25 mouse cellular contexts compared by ENCODE assay signal in genomic region chr12:79545063-79545462, GRCm38 (mm10).
DNase-seq lines count a peak whose midpoint lies in the region; ATAC-seq and TF ChIP-seq lines count a peak whose summit lies in the region.
"Had no signal": no experiment of that assay in that cellular context is flagged by ENCODE, and none has a peak within 500 bp of the region (broad histone marks: within the 10 kb centered on the region; RNA-seq: fewer than 3 reads in every experiment).

No protein-coding gene starts in this region.

- DNase-seq in intestine, embryonic 14.5 days (ENCODE audit: low spot score), result peak; percentile 39
- peak; percentile 7 for DNase-seq in CH12.LX (ENCODE audit: extremely low read depth)
- no peak for DNase-seq in adrenal gland, adult (ENCODE audit: inconsistent age in 2 of 2, low spot score in 1 of 2)
- no peak for DNase-seq in left cerebral cortex, adult 2 months (ENCODE audit: extremely low spot score in 1 of 2, low spot score in 2 of 2)
- DNase-seq: adrenal gland, adult 2 months; adrenal gland, postnatal 14 days; cerebellum, adult 11 months; cerebellum, adult 2 months; cerebellum, postnatal 10 days; cerebellum, postnatal 36 days; embryo, embryonic 11 days; gastrocnemius, postnatal 25 days; heart, adult 2 months had no signal

- WGBS in intestine, embryonic 14.5 days, result 40% methylated on average over 3 of the region's 3 CpGs
- 35% methylated on average over 3 of the region's 3 CpGs for WGBS in intestine, embryonic 15.5 days

- no peaks in the 10 kb centered on the region for H3K9me3 ChIP-seq in intestine, embryonic 14.5 days (ENCODE audit: control insufficient read depth, low read length)
- no peaks in the 10 kb centered on the region for H3K9me3 ChIP-seq in intestine, embryonic 15.5 days
- H3K9me3 ChIP-seq in CH12.LX (replicated peaks; ENCODE audit: low read length), result peaks cover 2% of the 10 kb centered on the region
- H3K9me3 ChIP-seq: forebrain, embryonic 12.5 days; forebrain, embryonic 15.5 days; G1E; hindbrain, embryonic 12.5 days; hindbrain, embryonic 15.5 days had no signal

- TF ChIP-seq CTCF in C2C12 (IDR thresholded peaks at IDR 0.05; ENCODE audit: control insufficient read depth, insufficient read depth, insufficient read length) (no peak), CH12.LX (conservative IDR thresholded peaks at IDR 0.05 in 1 of 2, IDR thresholded peaks at IDR 0.05 in 1 of 2; ENCODE audit: low read depth in 2 of 2, low read length in 2 of 2) (no peak)
- TF ChIP-seq CTCF in left cerebral cortex, adult 2 months (IDR thresholded peaks at IDR 0.05), result no peak

- H3ac ChIP-seq in C2C12 (ENCODE audit: control insufficient read depth, insufficient read length, low read depth) (no peak overlapping the region), myocyte (ENCODE audit: control insufficient read depth, insufficient read length) (no peak overlapping the region)

- TF ChIP-seq EP300 in CH12.LX (IDR thresholded peaks at IDR 0.05; ENCODE audit: low read length), result no peak

- no peak overlapping the region for H3K4me2 ChIP-seq in intestine, embryonic 14.5 days (ENCODE audit: low read length)
- no peak overlapping the region for H3K4me2 ChIP-seq in intestine, embryonic 15.5 days (replicated peaks)
- H3K4me2 ChIP-seq in CH12.LX (ENCODE audit: insufficient read depth, low read depth, poor library complexity, severe bottlenecking) (no peak overlapping the region), myocyte (ENCODE audit: low read depth) (no peak overlapping the region)
- H3K4me2 ChIP-seq: forebrain, embryonic 12.5 days; forebrain, embryonic 15.5 days; heart, embryonic 11.5 days; hindbrain, embryonic 12.5 days; hindbrain, embryonic 15.5 days had no signal

- ATAC-seq in intestine, embryonic 14.5 days (replicated peaks; ENCODE audit: low FRiP score, low TSS enrichment, low read depth), result no peak
- ATAC-seq in intestine, embryonic 15.5 days, result no peak
- ATAC-seq: forebrain, embryonic 15.5 days; intestine, embryonic 16.5 days; Patski had no signal

- H3K79me2 ChIP-seq in C2C12 (ENCODE audit: control insufficient read depth, insufficient read depth), result no peaks in the 10 kb centered on the region
- H3K79me2 ChIP-seq in CH12.LX (replicated peaks; ENCODE audit: control insufficient read depth, extremely low read depth, insufficient read depth, poor library complexity, severe bottlenecking), result no peaks in the 10 kb centered on the region
- H3K79me2 ChIP-seq in myocyte (ENCODE audit: control insufficient read depth, insufficient read depth), result no peaks in the 10 kb centered on the region

- no peaks in the 10 kb centered on the region for H3K36me3 ChIP-seq in intestine, embryonic 14.5 days (ENCODE audit: control insufficient read depth, insufficient read depth, low read length)
- H3K36me3 ChIP-seq in intestine, embryonic 15.5 days, result no peaks in the 10 kb centered on the region
- no peaks in the 10 kb centered on the region for H3K36me3 ChIP-seq in C2C12 (ENCODE audit: control insufficient read depth, insufficient read depth)
- peaks cover 0 to 4% of the 10 kb centered on the region in 2 experiments for H3K36me3 ChIP-seq in CH12.LX (replicated peaks in 1 of 2; ENCODE audit: control insufficient read depth in 1 of 2, insufficient read depth in 1 of 2, low read length in 1 of 2)
- H3K36me3 ChIP-seq in myocyte (ENCODE audit: control insufficient read depth, insufficient read depth), result no peaks in the 10 kb centered on the region
- H3K36me3 ChIP-seq: forebrain, embryonic 12.5 days; forebrain, embryonic 15.5 days; hindbrain, embryonic 12.5 days; hindbrain, embryonic 15.5 days had no signal

- dilution Hi-C loops in CH12.LX (cut with MboI; ENCODE audit: extremely low pct_ligation_motif_present, extremely low pct_unique_long_range_greater_than_20kb, low sequenced_read_pairs), result no loop called here

- intact Hi-C loops in left cerebral cortex, adult 2 months (cut with DNase I), result no loop called here

- no peaks in the 10 kb centered on the region for H3K79me3 ChIP-seq in C2C12 (ENCODE audit: low read depth)

- no peak overlapping the region for H3K9ac ChIP-seq in intestine, embryonic 14.5 days (ENCODE audit: low read length)
- H3K9ac ChIP-seq in intestine, embryonic 15.5 days, result no peak overlapping the region
- H3K9ac ChIP-seq in CH12.LX (ENCODE audit: insufficient read depth, low read depth), result no peak overlapping the region
- H3K9ac ChIP-seq: forebrain, embryonic 12.5 days; forebrain, embryonic 15.5 days; hindbrain, embryonic 12.5 days; hindbrain, embryonic 15.5 days had no signal

- H3K27ac ChIP-seq in intestine, embryonic 14.5 days (ENCODE audit: low read depth), result no peak overlapping the region
- no peak overlapping the region for H3K27ac ChIP-seq in intestine, embryonic 15.5 days
- H3K27ac ChIP-seq in CH12.LX (ENCODE audit: insufficient read depth, low read depth), result no peak overlapping the region
- H3K27ac ChIP-seq in left cerebral cortex, adult 2 months, result no peak overlapping the region
- H3K27ac ChIP-seq: forebrain, embryonic 12.5 days; forebrain, embryonic 15.5 days; heart, adult 2 months; hindbrain, embryonic 12.5 days; hindbrain, embryonic 15.5 days had no signal

- no peak for TF ChIP-seq RAD21 in CH12.LX (IDR thresholded peaks at IDR 0.05; ENCODE audit: low read depth, low read length)

- in situ Hi-C loops in CH12.LX (cut with MboI; ENCODE audit: low pct_ligation_motif_present, low pct_unique_long_range_greater_than_20kb, low sequenced_read_pairs), result no loop called here

- peaks cover 14% of the 10 kb centered on the region; the same call in 1 of the 2 replicates for H3K4me1 ChIP-seq in intestine, embryonic 14.5 days (replicated peaks; ENCODE audit: control insufficient read depth, insufficient read depth, low read length)
- peaks cover 16% of the 10 kb centered on the region for H3K4me1 ChIP-seq in intestine, embryonic 15.5 days (replicated peaks)
- peaks cover 2 to 16% of the 10 kb centered on the region in 2 experiments; a peak in 1 of 4 replicates for H3K4me1 ChIP-seq in CH12.LX (ENCODE audit: control insufficient read depth in 1 of 2, insufficient read depth in 2 of 2)
- H3K4me1 ChIP-seq: forebrain, embryonic 15.5 days; hindbrain, embryonic 15.5 days had no signal

- H3K27me3 ChIP-seq in intestine, embryonic 14.5 days (replicated peaks; ENCODE audit: control insufficient read depth, insufficient read depth, low read length), result no peaks in the 10 kb centered on the region
- H3K27me3 ChIP-seq in intestine, embryonic 15.5 days (replicated peaks), result no peaks in the 10 kb centered on the region
- no peaks in the 10 kb centered on the region for H3K27me3 ChIP-seq in C2C12 (ENCODE audit: control insufficient read depth, insufficient read depth, insufficient read length)
- H3K27me3 ChIP-seq in CH12.LX (replicated peaks), result no peaks in the 10 kb centered on the region
- no peaks in the 10 kb centered on the region for H3K27me3 ChIP-seq in myocyte (ENCODE audit: control insufficient read depth, insufficient read depth, insufficient read length)
- H3K27me3 ChIP-seq: forebrain, embryonic 15.5 days; hindbrain, embryonic 12.5 days; hindbrain, embryonic 15.5 days; Patski had no signal

- TF ChIP-seq POLR2A in CH12.LX (IDR thresholded peaks at IDR 0.05; ENCODE audit: low read depth, low read length), result no peak
- TF ChIP-seq POLR2A in myocyte (IDR thresholded peaks at IDR 0.05; ENCODE audit: insufficient read length, low read depth), result no peak

- H3K4me3 ChIP-seq in intestine, embryonic 14.5 days (ENCODE audit: low read depth, low read length), result no peak overlapping the region
- no peak overlapping the region for H3K4me3 ChIP-seq in intestine, embryonic 15.5 days (replicated peaks)
- no peak overlapping the region for H3K4me3 ChIP-seq in C2C12 (ENCODE audit: insufficient read depth, poor library complexity, severe bottlenecking)
- H3K4me3 ChIP-seq in CH12.LX (replicated peaks in 1 of 3; ENCODE audit: low read depth in 2 of 3, low read length in 2 of 3, poor library complexity in 1 of 3), result no peak overlapping the region
- no peak overlapping the region for H3K4me3 ChIP-seq in myocyte
- no peak overlapping the region for H3K4me3 ChIP-seq in left cerebral cortex, adult 2 months
- H3K4me3 ChIP-seq: erythroblast, embryonic 14.5 days; forebrain, embryonic 12.5 days; forebrain, embryonic 15.5 days; heart, adult 2 months; hindbrain, embryonic 12.5 days; hindbrain, embryonic 15.5 days had no signal

TF ChIP-seq in C2C12, 6 proteins besides CTCF, POLR2A, EP300 and RAD21:
- TF ChIP-seq USF1 (IDR thresholded peaks at IDR 0.05; ENCODE audit: low read depth) (peak; percentile 67), MYOD1 (IDR thresholded peaks at IDR 0.05; ENCODE audit: control insufficient read depth, insufficient read length, low read depth) (no peak)

TF ChIP-seq in CH12.LX, 34 proteins besides CTCF, POLR2A, EP300 and RAD21:
- TF ChIP-seq RCOR1 (conservative IDR thresholded peaks at IDR 0.05; ENCODE audit: low read depth, low read length) (no peak), TCF12 (IDR thresholded peaks at IDR 0.05; ENCODE audit: low read depth, low read length) (no peak)

TF ChIP-seq in myocyte, 11 proteins besides CTCF, POLR2A, EP300 and RAD21:
- TF ChIP-seq E2F4 (IDR thresholded peaks at IDR 0.05; ENCODE audit: insufficient read depth) (no peak), USF1 (IDR thresholded peaks at IDR 0.05; ENCODE audit: low read depth) (peak; percentile 52), MYOD1 (IDR thresholded peaks at IDR 0.05; ENCODE audit: control insufficient read depth in 1 of 3, insufficient read length in 2 of 3, low read depth in 2 of 3) (no peak)

Comparison
In these comparisons a context has a peak if more than half of its experiments do, and no peak if none do; other contexts are left out.
1. DNase-seq: peak in intestine, embryonic 14.5 days (single experiment) and CH12.LX (single experiment); none in adrenal gland, adult (0 of 2) and left cerebral cortex, adult 2 months (0 of 2).